Mouse (Mus musculus) layer of hippocampus, adult 9-11 months (tissue): ENCODE results near the gene Ssu72.

Experiments
- DNase-seq: peaks from one replicate; pipeline ENCODE4 v3.0.0; 2022

The Ssu72 gene

GRCm38 (mm10) chr4:155757011-155757410, 52.4 kb downstream of the Ssu72 start:
- no peak for DNase-seq

- DNase-seq = no peak
These were observed 55.4 kb downstream of the Ssu72 start for GRCm38 (mm10) chr4:155759862-155760612.

- DNase-seq = peak; percentile 96
These were observed 56.2 kb downstream of the Ssu72 start, which contains the start of gene Atad3a for GRCm38 (mm10) chr4:155760613-155761355. Atad3a (minus strand) TSS chr4:155761093.

GRCm38 (mm10) chr4:155761356-155762099, 56.9 kb downstream of the Ssu72 start:
- no peak for DNase-seq

GRCm38 (mm10) chr4:155762357-155762756, 57.8 kb downstream of the Ssu72 start:
- DNase-seq = no peak

GRCm38 (mm10) chr4:155769496-155769879, 64.9 kb downstream of the Ssu72 start:
- no peak for DNase-seq

GRCm38 (mm10) chr4:155769880-155770512, 65.4 kb downstream of the Ssu72 start:
- DNase-seq = peak; percentile 86

GRCm38 (mm10) chr4:155770626-155771025, 66.0 kb downstream of the Ssu72 start:
- no peak for DNase-seq

- no peak for DNase-seq
These were observed 67.1 kb downstream of the Ssu72 start for GRCm38 (mm10) chr4:155771706-155772105.

- no peak for DNase-seq
These were observed 68.2 kb downstream of the Ssu72 start for GRCm38 (mm10) chr4:155772786-155773185.

- no peak for DNase-seq
These were observed 68.9 kb downstream of the Ssu72 start for GRCm38 (mm10) chr4:155773335-155774078.

GRCm38 (mm10) chr4:155774280-155774754, 69.7 kb downstream of the Ssu72 start, which contains the start of gene Vwa1:
Vwa1 (minus strand) TSS chr4:155774698.
- peak; percentile 88 for DNase-seq

GRCm38 (mm10) chr4:155774971-155775740, 70.6 kb downstream of the Ssu72 start:
- peak; percentile 65 for DNase-seq

GRCm38 (mm10) chr4:155775855-155776254, 71.3 kb downstream of the Ssu72 start:
- DNase-seq = no peak

GRCm38 (mm10) chr4:155776704-155777335, 72.2 kb downstream of the Ssu72 start:
- peak; percentile 47 for DNase-seq

GRCm38 (mm10) chr4:155777816-155778215, 73.2 kb downstream of the Ssu72 start:
- DNase-seq = no peak

- no peak for DNase-seq
These were observed 74.9 kb downstream of the Ssu72 start for GRCm38 (mm10) chr4:155779498-155779897.

GRCm38 (mm10) chr4:155780895-155781294, 76.3 kb downstream of the Ssu72 start:
- no peak for DNase-seq
